ENCODE assay signal across 11 mouse cellular contexts in genomic region chr17:40896863-40897262, GRCm38 (mm10). TPM values are rescaled to one million over a fixed set of nuclear protein-coding genes. Genes with fewer than 3 reads are reported as not detected.
A peak's percentile ranks its signal among the peaks of the same experiment; 100 is the strongest.
DNase-seq lines count a peak whose midpoint lies in the region; ATAC-seq and TF ChIP-seq lines count a peak whose summit lies in the region.
"Had no signal": no experiment of that assay in that cellular context is flagged by ENCODE, and none has a peak within 500 bp of the region (broad histone marks: within the 10 kb centered on the region; RNA-seq: fewer than 3 reads in every experiment).

No protein-coding gene starts in this region.

- 0 out of 2 replicates have a peak, but pooled peaks have one; percentile 44 for ATAC-seq in forebrain, embryonic 12.5 days (ENCODE audit: low FRiP score)
- ATAC-seq in forebrain, embryonic 13.5 days = no peak
- peak; percentile 74 for ATAC-seq in megakaryocyte-erythroid progenitor cell, adult 5-6 weeks (replicated peaks; ENCODE audit: low FRiP score, low TSS enrichment, poor library complexity, severe bottlenecking)

- H3K27me3 ChIP-seq in forebrain, embryonic 12.5 days = no peaks in the 10 kb centered on the region
- no peaks in the 10 kb centered on the region for H3K27me3 ChIP-seq in forebrain, embryonic 13.5 days
- no peaks in the 10 kb centered on the region for H3K27me3 ChIP-seq in liver, adult 2 months (ENCODE audit: control insufficient read depth, insufficient read depth, low read length)

- H3K79me2 ChIP-seq in liver, adult 2 months (ENCODE audit: control insufficient read depth, insufficient read depth, low read length) = no peaks in the 10 kb centered on the region

- no peak overlapping the region for H3K27ac ChIP-seq in forebrain, embryonic 12.5 days
- no peak overlapping the region for H3K27ac ChIP-seq in forebrain, embryonic 13.5 days
- H3K27ac ChIP-seq in liver, adult 2 months (replicated peaks; ENCODE audit: insufficient read depth, low read depth, low read length) = no peak overlapping the region

- WGBS in forebrain, embryonic 12.5 days = 78% methylated on average over 1 of the region's 1 CpGs
- WGBS in forebrain, embryonic 13.5 days = 80% methylated on average over 1 of the region's 1 CpGs
- WGBS in liver, adult 2 months = 68% methylated on average over 1 of the region's 1 CpGs

- no peaks in the 10 kb centered on the region for H3K4me1 ChIP-seq in forebrain, embryonic 12.5 days
- no peaks in the 10 kb centered on the region for H3K4me1 ChIP-seq in forebrain, embryonic 13.5 days
- no peaks in the 10 kb centered on the region for H3K4me1 ChIP-seq in liver, adult 2 months (ENCODE audit: control insufficient read depth, insufficient read depth, low read length)

- H3K36me3 ChIP-seq in forebrain, embryonic 12.5 days (replicated peaks) = no peaks in the 10 kb centered on the region
- H3K36me3 ChIP-seq in forebrain, embryonic 13.5 days (ENCODE audit: poor library complexity, severe bottlenecking) = no peaks in the 10 kb centered on the region
- no peaks in the 10 kb centered on the region for H3K36me3 ChIP-seq in liver, adult 2 months (ENCODE audit: control insufficient read depth, insufficient read depth, low read length)

- peak; percentile 30 for DNase-seq in liver, adult 2 months (ENCODE audit: extremely low read depth, low read depth, low spot score)
- no peak for DNase-seq in liver
- peak; percentile 54 for DNase-seq in brain, embryonic 14.5 days (ENCODE audit: low read depth)
- DNase-seq in gastrocnemius, adult 8-10 months (ENCODE audit: low spot score in 2 of 2) = no peak
- DNase-seq in frontal cortex, postnatal 14 days (ENCODE audit: low spot score in 2 of 2) = no peak

- no peak overlapping the region for H3K4me2 ChIP-seq in forebrain, embryonic 12.5 days
- H3K4me2 ChIP-seq in forebrain, embryonic 13.5 days = no peak overlapping the region

- H3K9ac ChIP-seq in forebrain, embryonic 12.5 days = no peak overlapping the region
- no peak overlapping the region for H3K9ac ChIP-seq in forebrain, embryonic 13.5 days
- H3K9ac ChIP-seq in liver, adult 2 months (ENCODE audit: low read depth, low read length) = no peak overlapping the region

- peak; percentile 23; the same call in 1 of the 2 replicates for TF ChIP-seq CTCF in liver, adult 2 months (IDR thresholded peaks at IDR 0.05; ENCODE audit: low read depth, low read length)
- 0 out of 2 replicates have a peak, but pooled peaks have one; percentile 0 for TF ChIP-seq CTCF in brain, embryonic 14.5 days (IDR thresholded peaks at IDR 0.05; ENCODE audit: borderline replicate concordance, extremely low read depth, insufficient read depth, insufficient read length)

- no peak for TF ChIP-seq POLR2A in liver, adult 2 months (IDR thresholded peaks at IDR 0.05; ENCODE audit: extremely low read depth, insufficient read depth, low read length)
- TF ChIP-seq POLR2A in brain, embryonic 14.5 days (IDR thresholded peaks at IDR 0.05; ENCODE audit: borderline replicate concordance, extremely low read depth, insufficient read depth, insufficient read length, poor library complexity, severe bottlenecking) = no peak

- no peaks in the 10 kb centered on the region for H3K9me3 ChIP-seq in forebrain, embryonic 12.5 days
- no peaks in the 10 kb centered on the region for H3K9me3 ChIP-seq in forebrain, embryonic 13.5 days (replicated peaks)

- H3K4me3 ChIP-seq in forebrain, embryonic 12.5 days (replicated peaks) = no peak overlapping the region
- no peak overlapping the region for H3K4me3 ChIP-seq in forebrain, embryonic 13.5 days
- H3K4me3 ChIP-seq in liver, adult 2 months (ENCODE audit: insufficient read depth, low read depth, low read length) = no peak overlapping the region

RNA-seq across cellular contexts. Expression of gene 9130008F23Rik, which starts 16.5 kb away (rescaled TPM):
- polyA plus RNA-seq in forebrain, embryonic 12.5 days (2016; fragmentation: Nextera tagmentation; extraction: Ambion mirVana) = 0.73 and 0.88 TPM in 2 replicates
- 0.37 and 0.81 TPM in 2 replicates for polyA plus RNA-seq in forebrain, embryonic 13.5 days (2015; fragmentation: Nextera tagmentation; extraction: Ambion mirVana)
- total RNA-seq in liver, adult 2 months (2014; rRNA removed) = 0.92 and 0.94 TPM in 2 replicates
- 0.12 and 0.32 TPM in 2 replicates for polyA plus RNA-seq in liver, adult 2 months (2012; rRNA removed)
- 0.56 and 0.83 TPM in 2 replicates for polyA plus RNA-seq in brain, embryonic 14.5 days (2012; rRNA removed)
- total RNA-seq in megakaryocyte-erythroid progenitor cell, adult 5-6 weeks (2014; fragmentation: Nextera tagmentation) = 1.9 and 4.0 TPM in 2 replicates
- total RNA-seq in megakaryocyte-erythroid progenitor cell, adult 5-6 weeks (2017) = 0.84 and 14.3 TPM in 2 replicates
- total RNA-seq in gastrocnemius, adult 8-10 months (2022) = under 1 TPM; 0.22 to 0.58 (median 0.28) TPM

RNA-seq across cellular contexts. Expression of gene Glyatl3, which starts 17.3 kb away (rescaled TPM):
- 0.32 and 0.54 TPM in 2 replicates for polyA plus RNA-seq in forebrain, embryonic 12.5 days (2016; fragmentation: Nextera tagmentation; extraction: Ambion mirVana)
- polyA plus RNA-seq in forebrain, embryonic 13.5 days (2015; fragmentation: Nextera tagmentation; extraction: Ambion mirVana) = not detected in 2 replicates
- total RNA-seq in liver, adult 2 months (2014; rRNA removed) = not detected in 2 replicates
- polyA plus RNA-seq in liver, adult 2 months (2012; rRNA removed) = not detected in 2 replicates
- not detected in 2 replicates for polyA plus RNA-seq in brain, embryonic 14.5 days (2012; rRNA removed)
- total RNA-seq in megakaryocyte-erythroid progenitor cell, adult 5-6 weeks (2014; fragmentation: Nextera tagmentation) = not detected in 2 replicates
- not detected in 2 replicates for total RNA-seq in megakaryocyte-erythroid progenitor cell, adult 5-6 weeks (2017)
- total RNA-seq in gastrocnemius, adult 8-10 months (2022) = not detected
- total RNA-seq: ES-E14 had no signal
- polyA plus RNA-seq: intestine, embryonic 14.5 days; limb, embryonic 11.5 days had no signal

RNA-seq across cellular contexts. Expression of gene Mut, which starts 37.6 kb away (rescaled TPM):
- 23.7 and 24.1 TPM in 2 replicates for polyA plus RNA-seq in forebrain, embryonic 12.5 days (2016; fragmentation: Nextera tagmentation; extraction: Ambion mirVana)
- polyA plus RNA-seq in forebrain, embryonic 13.5 days (2015; fragmentation: Nextera tagmentation; extraction: Ambion mirVana) = 19.1 and 23.3 TPM in 2 replicates
- total RNA-seq in liver, adult 2 months (2014; rRNA removed) = 142 and 209 TPM in 2 replicates
- polyA plus RNA-seq in liver, adult 2 months (2012; rRNA removed) = 34.2 and 35.2 TPM in 2 replicates
- 12.2 and 12.4 TPM in 2 replicates for polyA plus RNA-seq in brain, embryonic 14.5 days (2012; rRNA removed)
- 16.6 and 22.1 TPM in 2 replicates for total RNA-seq in megakaryocyte-erythroid progenitor cell, adult 5-6 weeks (2014; fragmentation: Nextera tagmentation)
- 47.6 and 57.7 TPM in 2 replicates for total RNA-seq in megakaryocyte-erythroid progenitor cell, adult 5-6 weeks (2017)
- 10 to 100 TPM; 69.5 to 85.6 (median 75.1) TPM for total RNA-seq in gastrocnemius, adult 8-10 months (2022)

RNA-seq across cellular contexts. Expression of gene Cenpq, which starts 38.0 kb away (rescaled TPM):
- 34.6 and 36.2 TPM in 2 replicates for polyA plus RNA-seq in forebrain, embryonic 12.5 days (2016; fragmentation: Nextera tagmentation; extraction: Ambion mirVana)
- polyA plus RNA-seq in forebrain, embryonic 13.5 days (2015; fragmentation: Nextera tagmentation; extraction: Ambion mirVana) = 29.5 and 29.6 TPM in 2 replicates
- total RNA-seq in liver, adult 2 months (2014; rRNA removed) = 3.4 and 3.8 TPM in 2 replicates
- 0.42 and 0.65 TPM in 2 replicates for polyA plus RNA-seq in liver, adult 2 months (2012; rRNA removed)
- 8.4 and 12.7 TPM in 2 replicates for polyA plus RNA-seq in brain, embryonic 14.5 days (2012; rRNA removed)
- 40.4 and 48.2 TPM in 2 replicates for total RNA-seq in megakaryocyte-erythroid progenitor cell, adult 5-6 weeks (2014; fragmentation: Nextera tagmentation)
- total RNA-seq in megakaryocyte-erythroid progenitor cell, adult 5-6 weeks (2017) = 63.6 and 67.0 TPM in 2 replicates
- total RNA-seq in gastrocnemius, adult 8-10 months (2022) = 1 to 10 TPM; 2.1 to 4.3 (median 3.2) TPM

Comparison
In these comparisons a context has a peak if more than half of its experiments do, and no peak if none do; other contexts are left out.
1. DNase-seq: peak in liver, adult 2 months (single experiment) and brain, embryonic 14.5 days (single experiment); none in liver (single experiment), gastrocnemius, adult 8-10 months (0 of 2) and frontal cortex, postnatal 14 days (0 of 2).